Mouse (Mus musculus) frontal cortex, postnatal 36 days (tissue): ENCODE results near the gene Gpr61.
A peak's percentile ranks its signal among the peaks of the same experiment; 100 is the strongest.

Experiments
- DNase-seq, 2 experiments: peaks; one replicate each; pipeline ENCODE4 v3.0.0; 2022; ENCODE audit warnings: low spot score in 2 of 2

Gpr61 gene

GRCm38 (mm10) chr3:108178756-108179715 lies 24.4 kb upstream of the Gpr61 start:
- no peak for DNase-seq

DNA sequence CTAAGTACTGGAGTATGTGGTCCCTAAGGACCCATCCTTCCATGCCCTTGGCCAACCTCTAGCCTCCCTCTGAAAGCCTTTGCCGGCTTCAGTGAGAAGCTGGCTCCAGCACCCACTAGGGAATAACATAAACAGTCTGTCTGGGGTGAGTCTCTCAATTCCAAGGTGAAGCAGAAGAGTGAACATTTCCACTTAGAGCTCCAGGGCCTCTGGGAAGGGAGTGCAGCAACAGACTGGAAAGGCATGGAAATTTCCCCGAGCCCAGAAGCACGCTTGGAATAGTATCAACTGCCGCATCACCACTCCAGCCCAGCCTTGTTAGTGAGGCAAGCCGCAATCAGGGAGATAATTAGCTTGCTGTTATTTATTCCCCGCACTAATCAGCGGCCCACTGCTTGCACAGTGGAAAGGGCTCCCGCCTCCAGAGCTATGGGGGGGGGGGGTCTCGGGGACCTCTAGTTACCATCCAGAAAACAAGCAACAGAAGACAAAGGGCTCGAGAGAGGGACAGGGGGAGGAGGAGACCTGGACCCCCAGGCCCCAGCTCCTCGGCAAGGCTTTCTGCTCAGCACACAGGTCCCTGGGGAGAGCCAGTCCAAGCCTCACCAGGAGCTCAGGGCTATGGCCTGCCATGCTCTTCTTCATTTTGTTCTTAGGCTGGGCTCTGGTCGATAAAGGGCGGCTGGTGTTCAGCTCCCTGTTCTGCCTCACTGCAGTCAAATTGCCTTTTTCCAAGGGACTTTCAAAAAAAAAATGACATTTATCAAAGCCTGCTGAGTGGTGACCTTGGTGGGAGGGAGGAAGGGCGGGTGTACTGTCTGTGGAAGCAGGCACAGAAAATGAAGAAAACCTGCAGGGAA lies 20.2 kb upstream of the Gpr61 start:
- DNase-seq = peak; percentile 70 to 80

- DNase-seq = no peak
Observed at GRCm38 (mm10) chr3:108169199-108169598, 14.5 kb upstream of the Gpr61 start.

- no peak for DNase-seq
Observed at GRCm38 (mm10) chr3:108167499-108167898, 12.8 kb upstream of the Gpr61 start.

DNA sequence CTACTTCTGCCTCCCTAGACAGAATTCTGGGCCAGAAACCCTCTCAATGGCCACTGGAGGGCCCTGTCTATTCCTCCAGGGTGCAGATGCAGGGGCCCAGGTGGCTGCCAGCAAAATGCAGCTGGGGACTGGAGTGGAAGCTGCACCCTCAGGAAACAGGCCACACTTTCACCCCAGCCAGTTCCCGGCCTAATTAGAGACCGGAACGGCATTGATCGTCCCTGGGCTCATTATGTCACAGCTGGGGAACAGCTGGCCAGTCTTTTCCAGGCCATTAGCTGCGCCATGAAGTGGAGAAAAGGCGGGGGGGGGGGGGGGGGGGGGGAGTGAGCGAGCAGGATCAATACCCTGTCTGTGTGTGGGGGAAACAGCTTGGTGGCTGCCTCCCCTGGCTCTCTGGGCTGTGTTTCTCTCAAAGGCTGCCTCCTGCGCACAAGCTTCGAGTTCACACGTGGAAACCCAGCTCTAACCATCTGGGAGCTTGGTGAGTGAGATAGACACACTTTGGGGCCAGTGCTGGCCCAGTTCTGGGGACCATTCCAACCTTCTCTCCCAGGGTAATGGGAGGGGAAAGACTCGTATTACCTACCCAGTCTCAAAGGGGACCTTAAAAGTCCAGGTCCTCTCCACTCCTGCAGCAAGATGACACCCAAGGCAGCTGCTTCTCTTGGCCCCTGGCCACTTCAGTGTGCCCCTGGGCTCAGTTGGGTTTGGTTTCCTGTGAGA lies 12.0 kb upstream of the Gpr61 start:
- peak in 1 of 2 experiments; percentile 48 for DNase-seq

DNA sequence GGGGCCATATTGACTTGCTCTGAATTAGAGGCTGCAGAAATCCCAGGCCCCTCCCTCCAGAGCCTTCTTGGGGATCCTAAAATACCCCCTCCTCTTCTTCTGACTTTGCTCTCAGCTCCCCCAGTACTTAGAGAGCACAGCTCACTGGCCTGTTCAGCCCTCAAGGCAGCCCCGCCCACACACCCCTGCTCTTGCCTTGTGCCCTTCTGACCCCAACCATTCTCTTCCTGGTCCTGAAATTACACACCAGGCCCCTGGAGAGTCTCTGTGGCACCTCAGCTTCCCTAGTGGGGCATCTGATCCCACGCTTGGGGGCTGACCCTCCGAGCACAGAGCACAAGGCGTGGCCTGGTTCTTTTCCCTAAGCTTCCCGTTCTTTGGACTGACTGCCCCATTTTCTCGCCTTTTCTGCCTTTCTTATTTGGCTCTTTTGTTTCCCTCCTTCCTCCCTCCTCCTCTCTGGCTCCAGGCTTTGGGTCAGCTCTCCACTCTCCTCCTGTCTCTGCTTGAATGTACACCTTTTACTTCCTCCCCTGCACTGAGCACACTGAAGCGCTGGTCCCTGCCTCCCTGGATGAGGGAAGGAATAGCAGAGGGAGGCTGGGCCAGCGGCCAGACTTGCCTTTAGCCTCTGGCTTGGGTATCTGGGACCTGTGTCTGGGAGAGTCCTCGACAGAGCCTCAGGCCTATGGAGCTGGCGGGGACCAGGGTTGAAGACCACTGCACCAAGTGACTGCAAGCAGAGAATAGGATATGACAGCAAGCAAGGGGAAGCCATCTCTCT lies 11.0 kb upstream of the Gpr61 start:
- no peak for DNase-seq

GRCm38 (mm10) chr3:108164807-108165206 lies 10.1 kb upstream of the Gpr61 start:
- peak; percentile 88 to 90 for DNase-seq

DNA sequence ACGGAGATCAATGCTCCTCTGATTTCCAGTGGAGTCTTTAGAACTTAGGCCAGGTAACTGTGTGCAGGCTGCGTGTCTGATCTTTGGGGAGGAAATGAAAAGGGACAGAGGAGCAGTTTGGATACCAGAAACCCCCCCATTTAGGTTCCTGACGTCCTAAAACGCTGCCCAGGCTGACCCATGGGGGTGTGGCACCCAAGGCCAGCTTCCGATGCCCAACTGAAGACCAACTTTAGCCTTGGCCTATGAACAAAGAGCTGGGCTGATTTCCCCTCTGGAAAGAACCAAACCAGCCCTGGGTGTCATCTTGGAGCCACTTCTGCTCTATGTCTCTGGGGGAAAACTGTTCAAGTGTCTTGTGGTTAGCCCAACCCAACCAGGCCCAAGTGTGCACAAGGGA lies 9.4 kb upstream of the Gpr61 start:
- no peak for DNase-seq

- DNase-seq = peak; percentile 62 to 85
Observed at GRCm38 (mm10) chr3:108158383-108159037, 3.8 kb upstream of the Gpr61 start.

DNA sequence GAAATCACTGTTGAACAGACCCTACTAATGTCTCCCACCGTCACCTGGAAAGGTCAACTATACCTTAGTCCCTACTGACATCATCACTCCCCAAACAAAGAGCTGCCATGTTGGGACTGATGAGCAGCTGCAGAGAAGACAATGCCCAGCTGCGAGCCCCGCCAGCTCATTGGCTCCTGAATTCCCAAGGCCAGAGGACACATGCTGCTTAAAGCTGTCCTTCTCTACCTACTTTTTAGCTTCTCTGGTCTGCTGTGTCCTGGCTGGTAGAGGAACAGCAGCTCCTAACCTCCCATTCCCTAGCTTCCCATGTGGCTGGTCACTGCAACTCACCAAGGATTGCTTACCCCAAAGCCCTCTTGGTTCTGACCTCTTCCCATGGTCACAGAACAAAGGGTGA lies 2.4 kb downstream of the Gpr61 start:
- no peak for DNase-seq

DNA sequence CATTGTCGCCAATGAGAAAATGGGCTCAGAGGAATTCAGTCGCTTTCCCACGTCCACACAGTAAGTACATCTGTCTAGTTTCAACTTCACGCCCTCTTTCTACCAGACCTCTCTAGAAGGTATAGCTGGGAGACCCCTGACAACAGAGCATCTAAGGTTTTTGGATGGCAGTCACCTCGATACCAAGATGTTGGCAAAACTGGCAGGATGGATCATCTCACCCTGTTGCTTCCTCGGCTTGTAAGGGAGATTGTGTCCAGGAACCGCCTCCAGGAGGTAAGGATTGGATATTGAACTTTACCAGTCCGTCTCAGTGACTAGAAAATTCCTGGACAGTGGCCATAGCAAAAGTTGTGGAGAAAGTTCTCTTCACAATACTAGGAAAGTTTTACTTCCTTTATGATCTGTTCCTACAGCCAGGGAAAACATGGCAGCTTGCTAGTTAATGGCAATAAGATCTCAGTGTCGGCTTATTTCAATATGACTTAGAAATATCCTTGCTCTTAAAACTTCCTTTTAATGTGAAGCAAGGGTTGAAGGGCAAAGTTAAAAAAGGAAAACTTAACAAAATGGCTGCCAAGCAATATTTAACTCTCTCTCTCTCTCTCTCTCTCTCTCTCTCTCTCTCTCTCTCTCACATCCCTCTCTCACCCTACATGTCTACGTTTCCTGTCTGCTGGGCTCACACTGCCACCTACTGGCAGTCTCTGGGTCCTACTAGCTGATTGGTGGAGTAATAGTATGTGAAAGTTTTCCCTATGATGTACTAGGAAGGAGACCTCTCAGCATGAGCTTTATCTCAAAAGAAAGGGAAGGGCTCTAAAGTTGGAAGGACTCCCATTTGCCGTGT lies 7.1 kb downstream of the Gpr61 start:
- DNase-seq = peak; percentile 84 to 91

GRCm38 (mm10) chr3:108146671-108147070 lies 8.0 kb downstream of the Gpr61 start:
- DNase-seq = no peak

DNA sequence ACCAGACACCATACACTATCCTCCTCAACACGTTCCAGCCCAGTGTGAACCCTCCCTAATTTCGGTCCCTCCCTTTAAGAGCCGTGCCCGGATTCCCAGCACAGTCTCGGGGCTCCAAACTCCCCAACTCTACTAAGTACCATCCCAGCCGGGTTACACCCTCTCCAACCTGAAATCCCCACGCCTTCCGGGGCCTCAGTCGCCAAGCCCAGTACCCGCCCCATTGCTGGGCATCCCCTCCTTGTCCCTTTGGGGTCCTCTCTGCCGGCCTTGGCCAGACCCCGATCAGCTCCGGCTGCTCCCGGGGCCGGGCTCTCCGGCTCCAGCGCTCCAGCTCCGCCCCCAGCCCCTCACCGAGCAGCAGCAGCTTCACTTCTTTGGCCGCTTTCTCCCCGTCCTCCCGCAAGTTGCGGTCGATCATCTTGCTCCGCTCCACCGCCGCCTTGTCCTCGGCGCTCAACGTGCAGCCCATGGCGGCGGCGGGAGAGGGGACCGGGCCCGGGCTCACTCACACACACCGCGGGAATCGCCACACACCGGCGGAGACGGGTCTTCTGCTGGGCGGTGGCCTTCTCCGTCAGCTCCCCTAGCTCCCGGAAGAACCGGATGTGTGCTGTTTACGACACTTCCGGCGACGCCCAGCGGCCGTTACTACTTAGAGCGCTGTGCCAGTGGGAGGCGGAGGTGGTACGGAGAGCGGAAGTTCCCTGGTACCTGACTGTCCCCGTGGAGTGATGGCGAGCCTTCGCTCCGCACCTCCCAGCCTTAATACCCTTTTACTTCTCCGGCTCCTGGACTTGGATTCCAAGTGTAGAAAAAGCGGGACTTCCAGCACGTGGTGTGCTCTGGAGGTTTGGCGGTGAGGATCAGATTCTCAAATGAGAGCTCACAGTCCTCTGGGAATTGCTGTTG lies 8.9 kb downstream of the Gpr61 start, which contains the start of gene Gnai3:
Gene Gnai3, minus strand, starts transcription at position 613 of the 912 bp plus-strand sequence.
- DNase-seq = peak; percentile 90 to 93

DNA sequence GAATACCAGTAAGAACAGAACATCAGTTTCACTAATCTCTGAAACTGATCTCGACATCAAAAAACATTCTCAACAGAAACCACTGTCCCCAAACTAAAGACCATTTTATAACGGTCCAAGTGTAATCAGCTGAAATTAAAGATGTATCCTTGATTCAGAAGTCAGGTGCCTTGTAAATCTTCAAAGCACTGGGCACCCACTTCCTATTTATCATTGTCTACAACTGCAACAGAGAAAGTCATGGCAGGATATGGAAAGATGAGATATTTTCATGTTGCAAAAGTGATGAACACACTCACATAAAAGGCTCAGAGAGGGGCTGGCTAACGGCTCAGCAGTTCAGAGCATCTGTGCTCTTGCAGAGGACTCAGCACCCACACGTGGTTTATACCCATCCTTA lies 13.9 kb downstream of the Gpr61 start:
- DNase-seq = no peak

DNA sequence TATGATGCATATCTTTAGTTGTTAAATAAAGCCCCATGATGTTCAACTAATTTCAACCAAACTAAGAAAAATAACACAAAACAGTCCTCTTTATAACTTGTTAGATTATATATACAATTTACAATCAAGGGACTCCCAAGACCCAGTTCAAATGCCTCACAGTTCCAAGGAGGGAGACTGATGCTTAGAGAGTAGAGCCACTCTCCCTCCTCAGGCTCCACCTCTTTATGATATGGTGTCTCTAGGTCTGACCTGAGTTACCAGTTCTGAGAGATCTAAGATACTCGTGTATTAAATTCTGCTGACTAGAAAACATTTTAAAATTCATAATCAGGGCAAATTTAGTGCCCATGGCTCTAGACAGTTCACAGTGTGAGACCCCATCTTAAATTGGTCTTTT lies 15.6 kb downstream of the Gpr61 start:
- DNase-seq = no peak

- peak; percentile 69 to 80 for DNase-seq
Observed at GRCm38 (mm10) chr3:108134701-108135100, 20.0 kb downstream of the Gpr61 start.

- DNase-seq = no peak
Observed at GRCm38 (mm10) chr3:108132484-108132883, 22.2 kb downstream of the Gpr61 start.

DNA sequence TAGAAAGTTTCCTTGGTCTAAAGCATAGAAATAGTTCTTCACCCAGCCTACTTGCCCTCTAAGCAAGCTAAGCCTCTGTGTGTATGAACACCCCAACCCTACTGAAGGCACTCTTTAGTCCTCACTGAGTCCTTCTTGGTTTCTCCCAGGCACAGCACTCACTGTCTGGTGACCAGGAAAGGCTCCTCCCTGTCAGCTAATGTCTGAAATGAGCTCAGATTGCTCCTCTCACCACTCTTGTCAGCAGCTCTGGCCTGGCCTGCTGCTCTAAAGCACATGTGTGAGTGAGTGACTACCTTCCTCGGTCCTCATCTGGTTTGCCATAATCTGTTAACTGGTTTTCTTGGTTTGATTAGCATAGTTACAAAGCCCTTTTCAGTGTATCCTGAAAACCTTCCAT lies 22.9 kb downstream of the Gpr61 start:
- DNase-seq = no peak
